Mouse (Mus musculus) ES-E14 (cell line): Measurements from ENCODE around the gene Slc25a54. TPM values are rescaled to one million over a fixed set of nuclear protein-coding genes. Genes with fewer than 3 reads are reported as not detected.

Experiments used
- DNase-seq: peaks from one replicate; pipeline ENCODE4 v3.0.0-alpha.2; 2013; ENCODE audit warnings: low read depth, low spot score
- H3K27ac ChIP-seq: 2 replicates; pipeline ENCODE4 v1.5.1; 2012; ENCODE audit warnings: low read depth, mild to moderate bottlenecking, low read length, moderate library complexity, mixed read lengths; ENCODE audit not compliant: poor library complexity, insufficient read depth, severe bottlenecking
- H3K36me3 ChIP-seq: 2 replicates; pipeline ENCODE4 v1.6.1; 2012; ENCODE audit warnings: mild to moderate bottlenecking, low read length, moderate library complexity, mixed read lengths; ENCODE audit not compliant: control insufficient read depth, poor library complexity, insufficient read depth, severe bottlenecking
- H3K4me1 ChIP-seq, 2 experiments: fragments of 150-350 bp in 1 of 2; sonication (generic) in 1 of 2; 2 replicates each; pipeline ENCODE4 v1.6.1; 2012; ENCODE audit warnings: low read length in 2 of 2, mild to moderate bottlenecking in 1 of 2, mixed read lengths in 1 of 2; ENCODE audit not compliant: control insufficient read depth in 2 of 2, insufficient read depth in 2 of 2, poor library complexity in 1 of 2
- H3K4me3 ChIP-seq, 2 experiments: fragments of 150-350 bp in 1 of 2; sonication (generic) in 1 of 2; 2 replicates each; pipeline ENCODE4 v1.5.1; 2012; ENCODE audit warnings: low read length in 2 of 2, low read depth in 1 of 2, mild to moderate bottlenecking in 1 of 2, mixed read lengths in 1 of 2; ENCODE audit not compliant: insufficient read depth in 1 of 2, poor library complexity in 1 of 2, severe bottlenecking in 1 of 2
- H3K9ac ChIP-seq: 2 replicates; pipeline ENCODE4 v1.6.1; 2012; ENCODE audit warnings: low read depth, mild to moderate bottlenecking, low read length, mixed read lengths; ENCODE audit not compliant: poor library complexity, insufficient read depth, severe bottlenecking
- H3K9me3 ChIP-seq: fragments of 150-350 bp; sonication (generic); 2 replicates; pipeline ENCODE4 v1.6.1; 2012; ENCODE audit warnings: low read depth, mild to moderate bottlenecking, low read length; ENCODE audit not compliant: control insufficient read depth, insufficient read depth
- CHD2 ChIP-seq: IDR thresholded peaks from 2 replicates; pipeline ENCODE4 v1.6.1; 2014; ENCODE audit warnings: mild to moderate bottlenecking, low read depth, low read length, inconsistent platforms
- HCFC1 ChIP-seq: IDR thresholded peaks from 2 replicates; pipeline ENCODE4 v1.6.1; 2012; ENCODE audit warnings: low read length, inconsistent platforms, borderline replicate concordance; ENCODE audit not compliant: insufficient read depth
- MAFK ChIP-seq: IDR thresholded peaks from 2 replicates; pipeline ENCODE4 v1.6.1; 2014; ENCODE audit warnings: mild to moderate bottlenecking, low read depth, low read length, inconsistent platforms; ENCODE audit not compliant: insufficient read depth
- ZC3H11A ChIP-seq: IDR thresholded peaks from 2 replicates; pipeline ENCODE4 v1.6.1; 2012; ENCODE audit warnings: low read depth, mild to moderate bottlenecking, inconsistent platforms, low read length, borderline replicate concordance
- ZNF384 ChIP-seq: IDR thresholded peaks from 2 replicates; pipeline ENCODE4 v1.6.1; 2012; ENCODE audit warnings: low read depth, low read length, inconsistent platforms
- in situ Hi-C, 2 experiments: fragments of 600-800 bp; cut with MboI; formaldehyde crosslinking; loops; one replicate each; pipeline ENCODE4 v1.15.1; 2025; ENCODE audit warnings: low sequenced_read_pairs in 2 of 2, inconsistent platforms in 1 of 2; ENCODE audit not compliant: unreplicated experiment in 2 of 2
- total RNA-seq: library from RNA; depleted of rRNA; stranded (reverse); fragments of 300-350 nt; gene quantifications from 2 replicates; pipeline ENCODE4 v1.2.3, GENCODE M21; 2012; rRNA removed

Slc25a54 gene
- total RNA-seq: not detected in 2 replicates

GRCm38 (mm10) chr3:109080169-109080568, at the start of gene Slc25a54:
TSS of gene Slc25a54 (plus strand) at chr3:109080469.
- H3K9ac ChIP-seq: no peak within 1 kb of the TSS
- no peak for TF ChIP-seq HCFC1
- H3K9me3 ChIP-seq: no peaks in the 10 kb centered on the region
- in situ Hi-C loops: no loop called here
- no peaks in the 10 kb centered on the region for H3K4me1 ChIP-seq
- no peak within 1 kb of the TSS for H3K27ac ChIP-seq
- no peak for DNase-seq
- H3K36me3 ChIP-seq: no peaks in the 10 kb centered on the region
- no peak within 1 kb of the TSS for H3K4me3 ChIP-seq

GRCm38 (mm10) chr3:109030817-109031216, 49.5 kb upstream of the Slc25a54 start:
- Histone ChIP-seq H3K9ac (no peak overlapping the region), H3K27ac (no peak overlapping the region), H3K9me3 (no peaks in the 10 kb centered on the region), H3K4me3 (no peak overlapping the region), H3K4me1 (no peaks in the 10 kb centered on the region), H3K36me3 (no peaks in the 10 kb centered on the region)
- TF ChIP-seq ZNF384 (no peak), MAFK (no peak), ZC3H11A (no peak), CHD2 (no peak), HCFC1 (no peak)
- DNase-seq: no peak
- in situ Hi-C loops: no loop called here

- H3K9me3 ChIP-seq: no peaks in the 10 kb centered on the region
- no peak overlapping the region for H3K27ac ChIP-seq
- DNase-seq: no peak
- TF ChIP-seq ZC3H11A (no peak), CHD2 (peak; percentile 73), ZNF384 (no peak), MAFK (no peak), HCFC1 (no peak)
- H3K4me1 ChIP-seq: no peaks in the 10 kb centered on the region
- no peaks in the 10 kb centered on the region for H3K36me3 ChIP-seq
- H3K4me3 ChIP-seq: no peak overlapping the region
- H3K9ac ChIP-seq: no peak overlapping the region
- in situ Hi-C loops: no loop called here
Measured at GRCm38 (mm10) chr3:109031626-109032025, 48.6 kb upstream of the Slc25a54 start.

- Histone ChIP-seq H3K4me1 (no peaks in the 10 kb centered on the region), H3K9me3 (no peaks in the 10 kb centered on the region), H3K4me3 (no peak overlapping the region), H3K9ac (no peak overlapping the region), H3K27ac (no peak overlapping the region), H3K36me3 (no peaks in the 10 kb centered on the region)
- in situ Hi-C loops: no loop called here
- TF ChIP-seq HCFC1 (no peak), CHD2 (no peak)
- DNase-seq: no peak
Measured at GRCm38 (mm10) chr3:109032306-109032705, 48.0 kb upstream of the Slc25a54 start.

- H3K36me3 ChIP-seq: no peaks in the 10 kb centered on the region
- in situ Hi-C loops: no loop called here
- DNase-seq: no peak
- no peaks in the 10 kb centered on the region for H3K4me1 ChIP-seq
- no peaks in the 10 kb centered on the region for H3K9me3 ChIP-seq
- no peak overlapping the region for H3K27ac ChIP-seq
- TF ChIP-seq MAFK: no peak
- TF ChIP-seq ZNF384: no peak
- TF ChIP-seq ZC3H11A: no peak
- TF ChIP-seq CHD2: no peak
- TF ChIP-seq HCFC1: no peak
- no peak overlapping the region for H3K9ac ChIP-seq
- H3K4me3 ChIP-seq: no peak overlapping the region
Measured at GRCm38 (mm10) chr3:109034411-109034810, 45.9 kb upstream of the Slc25a54 start.
